Comparison of ENCODE assay signal across 29 mouse cellular contexts in the genomic region with DNA sequence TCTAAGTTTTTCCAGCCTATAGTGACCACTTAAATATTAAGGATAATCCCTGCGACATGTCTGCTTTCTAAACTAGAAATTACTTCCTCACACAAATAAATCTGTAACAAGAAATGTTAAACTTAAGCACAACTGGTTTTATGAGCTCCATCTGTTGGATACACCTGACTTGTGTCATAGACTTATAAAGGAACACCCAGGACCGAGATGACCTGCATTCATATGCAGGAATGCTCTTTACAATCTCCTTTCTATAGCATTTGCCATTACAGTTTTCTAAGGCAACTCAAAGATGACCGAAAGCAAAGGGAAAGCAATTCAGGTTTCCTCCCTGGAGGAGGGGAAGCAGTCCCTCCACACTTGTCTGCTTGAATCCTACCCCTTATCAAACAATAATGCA. TPM values are rescaled to one million over a fixed set of nuclear protein-coding genes. Genes with fewer than 3 reads are reported as not detected.
DNase-seq lines count a peak whose midpoint lies in the region; ATAC-seq and TF ChIP-seq lines count a peak whose summit lies in the region.
"Had no signal": no experiment of that assay in that cellular context is flagged by ENCODE, and none has a peak within 500 bp of the region (broad histone marks: within the 10 kb centered on the region; RNA-seq: fewer than 3 reads in every experiment).

No protein-coding gene starts in this region.

- H3K4me2 ChIP-seq in intestine, embryonic 15.5 days (replicated peaks) = no peak overlapping the region
- H3K4me2 ChIP-seq: embryonic facial prominence, embryonic 12.5 days; embryonic facial prominence, embryonic 15.5 days; heart, embryonic 12.5 days; hindbrain, embryonic 14.5 days had no signal

- peaks cover 2% of the 10 kb centered on the region for H3K36me3 ChIP-seq in testis, adult 2 months (ENCODE audit: control insufficient read depth, insufficient read depth, low read length)
- peaks cover 4% of the 10 kb centered on the region; the same call in 1 of the 2 replicates for H3K36me3 ChIP-seq in intestine, embryonic 15.5 days
- H3K36me3 ChIP-seq in small intestine, adult 2 months (ENCODE audit: control insufficient read depth, insufficient read depth, low read length) = peaks cover 31% of the 10 kb centered on the region

- H3K4me1 ChIP-seq in testis, adult 2 months (ENCODE audit: control insufficient read depth, insufficient read depth, low read length) = no peaks in the 10 kb centered on the region; the same call in 1 of the 2 replicates
- H3K4me1 ChIP-seq in intestine, embryonic 15.5 days (replicated peaks) = peaks cover 27% of the 10 kb centered on the region
- peaks cover 6% of the 10 kb centered on the region for H3K4me1 ChIP-seq in small intestine, adult 2 months (ENCODE audit: control insufficient read depth, insufficient read depth, insufficient read length, low read length)
- H3K4me1 ChIP-seq in cerebellum, adult 2 months (ENCODE audit: control insufficient read depth, insufficient read depth, low read length) = peaks cover 17% of the 10 kb centered on the region

- H3K9ac ChIP-seq in intestine, embryonic 15.5 days = no peak overlapping the region
- H3K9ac ChIP-seq: embryonic facial prominence, embryonic 12.5 days; embryonic facial prominence, embryonic 15.5 days; forebrain, postnatal 0 days; heart, embryonic 12.5 days; hindbrain, embryonic 14.5 days had no signal

- DNase-seq in heart, adult 11 months = peak; percentile 22
- no peak for DNase-seq in heart, adult 9 months (ENCODE audit: low spot score in 2 of 2)
- no peak for DNase-seq in testis, postnatal 14 days (ENCODE audit: low spot score)
- no peak for DNase-seq in urinary bladder, postnatal 25 days (ENCODE audit: low spot score)
- DNase-seq in cerebellum, adult 2 months = no peak
- DNase-seq: adrenal gland, postnatal 10 days; adrenal gland, postnatal 36 days; B cell, adult 2 months; cerebellum, adult 18-20 months; cerebellum, adult 9-11 months; cerebellum, postnatal 25 days; forebrain, postnatal 0 days; gastrocnemius, postnatal 25 days; heart, postnatal 14 days; heart, postnatal 4 days; kidney, adult 18-20 months had no signal

- WGBS in intestine, embryonic 15.5 days = 67% methylated on average over 3 of the region's 3 CpGs
- WGBS in small intestine, adult 2 months = 65% methylated on average over 3 of the region's 3 CpGs
- 77% methylated on average over 3 of the region's 3 CpGs for WGBS in cerebellum, adult 2 months

- no peak for TF ChIP-seq POLR2A in testis, adult 2 months (IDR thresholded peaks at IDR 0.05; ENCODE audit: control insufficient read depth, low read depth, low read length)
- TF ChIP-seq POLR2A in small intestine, adult 2 months (IDR thresholded peaks at IDR 0.05; ENCODE audit: low read depth, low read length) = no peak
- TF ChIP-seq POLR2A in cerebellum, adult 2 months (IDR thresholded peaks at IDR 0.05; ENCODE audit: borderline replicate concordance, insufficient read depth, low read length) = no peak

- no peaks in the 10 kb centered on the region for H3K27me3 ChIP-seq in testis, adult 2 months (ENCODE audit: control insufficient read depth, insufficient read depth, low read length)
- H3K27me3 ChIP-seq in intestine, embryonic 15.5 days (replicated peaks) = no peaks in the 10 kb centered on the region
- H3K27me3 ChIP-seq in small intestine, adult 2 months (ENCODE audit: control insufficient read depth, insufficient read depth, low read length) = no peaks in the 10 kb centered on the region
- no peaks in the 10 kb centered on the region for H3K27me3 ChIP-seq in cerebellum, adult 2 months (ENCODE audit: control insufficient read depth, insufficient read depth, low read length)
- H3K27me3 ChIP-seq: CH12.LX; embryonic facial prominence, embryonic 12.5 days; embryonic facial prominence, embryonic 15.5 days; heart, embryonic 12.5 days had no signal

- ATAC-seq in intestine, embryonic 15.5 days = no peak
- ATAC-seq: forebrain, embryonic 14.5 days; forebrain, postnatal 0 days; hindbrain, postnatal 0 days had no signal

- H3K9me3 ChIP-seq in intestine, embryonic 15.5 days = no peaks in the 10 kb centered on the region
- H3K9me3 ChIP-seq: embryonic facial prominence, embryonic 12.5 days; embryonic facial prominence, embryonic 15.5 days; heart, embryonic 12.5 days had no signal

- H3K27ac ChIP-seq in testis, adult 2 months (ENCODE audit: control insufficient read depth, insufficient read depth, low read depth, low read length) = no peak overlapping the region
- 0 out of 2 replicates have a peak overlapping the region, but pooled peaks have one; percentile 13 for H3K27ac ChIP-seq in intestine, embryonic 15.5 days
- H3K27ac ChIP-seq in small intestine, adult 2 months (ENCODE audit: insufficient read depth, low read depth, low read length) = peak overlapping the region; percentile 43
- H3K27ac ChIP-seq in cerebellum, adult 2 months (ENCODE audit: insufficient read depth, low read length) = no peak overlapping the region
- H3K27ac ChIP-seq: embryonic facial prominence, embryonic 12.5 days; embryonic facial prominence, embryonic 15.5 days; hindbrain, embryonic 14.5 days; hindbrain, postnatal 0 days had no signal

- H3K4me3 ChIP-seq in testis, adult 2 months (ENCODE audit: control insufficient read depth, low read depth, low read length) = peak overlapping the region; percentile 33; the same call in 1 of the 2 replicates
- H3K4me3 ChIP-seq in intestine, embryonic 15.5 days (replicated peaks) = no peak overlapping the region
- no peak overlapping the region for H3K4me3 ChIP-seq in small intestine, adult 2 months (ENCODE audit: low read depth, low read length)
- H3K4me3 ChIP-seq in cerebellum, adult 2 months (replicated peaks; ENCODE audit: insufficient read depth, low read depth, low read length) = no peak overlapping the region
- H3K4me3 ChIP-seq: embryonic facial prominence, embryonic 12.5 days; embryonic facial prominence, embryonic 15.5 days; heart, embryonic 12.5 days had no signal

- no peak for TF ChIP-seq CTCF in testis, adult 2 months (IDR thresholded peaks at IDR 0.05; ENCODE audit: control insufficient read depth, insufficient read depth, insufficient replicate concordance, low read depth, low read length)
- no peak for TF ChIP-seq CTCF in small intestine, adult 2 months (IDR thresholded peaks at IDR 0.05; ENCODE audit: extremely low read depth, insufficient read length, insufficient replicate concordance, low read depth, low read length)
- no peak for TF ChIP-seq CTCF in cerebellum, adult 2 months (IDR thresholded peaks at IDR 0.05; ENCODE audit: borderline replicate concordance, insufficient read depth, low read depth, low read length)

RNA-seq across cellular contexts. Expression of a gene that starts 6.1 kb away (rescaled TPM):
- polyA plus RNA-seq in testis, adult 2 months (2012; rRNA removed) = 29.4 and 33.2 TPM in 2 replicates
- 22.4 and 23.0 TPM in 2 replicates for polyA plus RNA-seq in intestine, embryonic 15.5 days (2015; fragmentation: Nextera tagmentation; extraction: Ambion mirVana)
- polyA plus RNA-seq in small intestine, adult 2 months (2012; rRNA removed) = 28.2 and 79.8 TPM in 2 replicates
- 141 and 158 TPM in 2 replicates for polyA plus RNA-seq in cerebellum, adult 2 months (2012; rRNA removed)

RNA-seq across cellular contexts. Expression of a gene that starts 23.2 kb away (rescaled TPM):
- 2.8 and 3.2 TPM in 2 replicates for polyA plus RNA-seq in testis, adult 2 months (2012; rRNA removed)
- 29.0 and 29.6 TPM in 2 replicates for polyA plus RNA-seq in intestine, embryonic 15.5 days (2015; fragmentation: Nextera tagmentation; extraction: Ambion mirVana)
- polyA plus RNA-seq in small intestine, adult 2 months (2012; rRNA removed) = 7.2 and 15.9 TPM in 2 replicates
- polyA plus RNA-seq in cerebellum, adult 2 months (2012; rRNA removed) = 25.8 and 27.9 TPM in 2 replicates

RNA-seq across cellular contexts. Expression of a gene that starts 46.5 kb away (rescaled TPM):
- not detected in 2 replicates for polyA plus RNA-seq in testis, adult 2 months (2012; rRNA removed)
- polyA plus RNA-seq in intestine, embryonic 15.5 days (2015; fragmentation: Nextera tagmentation; extraction: Ambion mirVana) = 0.06 and 0.08 TPM in 2 replicates
- polyA plus RNA-seq in small intestine, adult 2 months (2012; rRNA removed) = 0.22 and 0.74 TPM in 2 replicates
- polyA plus RNA-seq in cerebellum, adult 2 months (2012; rRNA removed) = 0.10 TPM in 1 of 2 replicates, not detected in the other
- polyA plus RNA-seq: embryonic facial prominence, embryonic 12.5 days; embryonic facial prominence, embryonic 15.5 days; forebrain, embryonic 11.5 days; forebrain, embryonic 14.5 days; forebrain, postnatal 0 days; heart, embryonic 12.5 days; heart, embryonic 16.5 days; hindbrain, embryonic 11.5 days; hindbrain, embryonic 14.5 days; hindbrain, postnatal 0 days had no signal

Comparison
In these comparisons a context has a peak if more than half of its experiments do, and no peak if none do; other contexts are left out.
1. H3K27ac ChIP-seq: peak in intestine, embryonic 15.5 days (single experiment) and small intestine, adult 2 months (single experiment); none in testis, adult 2 months (single experiment) and cerebellum, adult 2 months (single experiment).